Mouse (Mus musculus) midbrain, embryonic 10.5 days (tissue): Measurements from ENCODE around the gene Lipa. TPM values are rescaled to one million over a fixed set of nuclear protein-coding genes. Genes with fewer than 3 reads are reported as not detected.

ENCODE experiments used
- DNase-seq: peaks from one replicate; pipeline ENCODE4 v3.0.0-alpha.2; 2017; ENCODE audit warnings: low spot score
- H3K27ac ChIP-seq: fragments of 300-500 bp; sonication (generic); replicated peaks from 2 replicates; pipeline ENCODE4 v1.5.1; 2016; ENCODE audit warnings: mild to moderate bottlenecking
- H3K27me3 ChIP-seq: fragments of 300-500 bp; sonication (generic); 2 replicates; pipeline ENCODE4 v1.6.1; 2016; ENCODE audit warnings: low read depth, mild to moderate bottlenecking; ENCODE audit not compliant: poor library complexity, severe bottlenecking
- H3K36me3 ChIP-seq: fragments of 300-500 bp; sonication (generic); 2 replicates; pipeline ENCODE4 v1.6.1; 2016; ENCODE audit warnings: mild to moderate bottlenecking, moderate library complexity
- H3K4me1 ChIP-seq: fragments of 300-500 bp; sonication (generic); 2 replicates; pipeline ENCODE4 v1.6.1; 2016
- H3K4me3 ChIP-seq: fragments of 300-500 bp; sonication (generic); 2 replicates; pipeline ENCODE4 v1.5.1; 2016; ENCODE audit warnings: mild to moderate bottlenecking, moderate library complexity
- H3K9me3 ChIP-seq: fragments of 300-500 bp; sonication (generic); replicated peaks from 2 replicates; pipeline ENCODE4 v1.6.1; 2016; ENCODE audit warnings: mild to moderate bottlenecking
- WGBS: fragments of 180-500 bp; shearing (Covaris S2); methylation state at CpG from one replicate; pipeline ENCODE4 v1.1.7; 2016; 5-methylcytosine and 5-hydroxymethylcytosine counted together
- polyA plus RNA-seq: library from polyadenylated mRNA; unstranded; fragments of >200 nt; fragmentation: Nextera tagmentation; extraction: Ambion mirVana; gene quantifications from 2 replicates; pipeline ENCODE4 v1.2.1, GENCODE M21; 2016

Lipa gene
- polyA plus RNA-seq, 1 experiment from 2014 or later, result 18.2 TPM

DNA sequence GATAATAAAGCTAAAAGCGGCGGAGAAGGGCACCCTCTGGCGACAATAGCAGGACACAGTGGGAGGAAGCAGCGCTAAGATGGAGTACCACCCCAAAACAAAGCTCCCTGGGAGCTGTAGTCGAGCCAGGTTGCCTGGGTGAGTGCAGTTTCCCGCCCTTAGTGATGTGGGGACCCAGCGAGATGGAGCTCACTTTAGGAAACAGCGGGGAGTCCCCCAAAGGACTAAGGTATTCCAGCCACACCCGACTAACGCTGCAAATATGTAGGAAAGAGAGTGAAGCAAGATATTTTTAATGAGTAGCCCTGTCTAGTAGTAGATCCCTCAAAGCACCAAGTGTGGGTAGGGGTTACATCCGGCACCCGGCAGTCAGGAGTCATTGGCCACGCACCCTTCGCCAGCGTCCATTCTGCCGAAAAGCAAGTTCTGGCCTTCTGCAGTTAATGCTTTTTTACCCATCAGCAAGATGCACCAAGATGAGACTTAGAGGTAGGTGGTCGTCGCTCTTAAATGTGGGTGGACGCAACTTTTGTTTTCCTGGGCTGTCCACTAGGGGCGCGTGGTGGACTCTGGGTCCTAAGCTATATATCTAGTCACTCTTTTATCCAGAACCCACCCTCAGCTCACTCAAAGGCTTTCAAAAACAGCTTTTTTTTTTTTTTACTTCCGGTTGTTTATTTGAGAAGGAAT, 23.4 kb upstream of the Lipa start, which contains the start of gene Ifit2:
Ifit2 (plus strand) TSS at position 161 of the 690 bp plus-strand sequence.
- Histone ChIP-seq H3K27ac (peak within 1 kb of the TSS; percentile 75), H3K36me3 (no peaks in the 10 kb centered on the region), H3K27me3 (no peaks in the 10 kb centered on the region), H3K4me1 (peaks cover 14% of the 10 kb centered on the region), H3K9me3 (0 out of 2 replicates have a peak, but pooled peaks cover 3% of the 10 kb centered on the region), H3K4me3 (peak within 1 kb of the TSS; percentile 52)
- peak; percentile 73 for DNase-seq
- 2% methylated on average over 22 of the region's 22 CpGs for WGBS

DNA sequence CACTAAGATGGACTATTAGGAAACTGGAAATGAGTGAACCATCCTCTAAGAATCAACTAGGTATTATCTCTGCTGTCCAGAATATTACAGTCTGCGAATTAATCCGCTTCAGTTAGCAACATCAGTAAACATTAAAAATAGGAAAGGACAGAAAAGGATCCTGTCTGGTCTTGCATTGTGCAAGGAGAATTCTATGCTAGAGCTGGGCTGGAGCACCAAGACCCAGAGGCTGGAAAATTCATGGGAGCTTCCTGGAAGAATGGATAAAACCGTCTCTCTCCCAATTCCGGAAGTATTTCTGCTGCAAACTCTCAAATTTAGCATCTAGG, 22.9 kb upstream of the Lipa start:
- Histone ChIP-seq H3K4me1 (peaks cover 14% of the 10 kb centered on the region), H3K27ac (peak overlapping the region; percentile 75), H3K4me3 (peak overlapping the region; percentile 52), H3K9me3 (0 out of 2 replicates have a peak, but pooled peaks cover 3% of the 10 kb centered on the region), H3K36me3 (no peaks in the 10 kb centered on the region), H3K27me3 (no peaks in the 10 kb centered on the region)
- 35% methylated on average over 4 of the region's 4 CpGs for WGBS
- DNase-seq, result no peak

DNA sequence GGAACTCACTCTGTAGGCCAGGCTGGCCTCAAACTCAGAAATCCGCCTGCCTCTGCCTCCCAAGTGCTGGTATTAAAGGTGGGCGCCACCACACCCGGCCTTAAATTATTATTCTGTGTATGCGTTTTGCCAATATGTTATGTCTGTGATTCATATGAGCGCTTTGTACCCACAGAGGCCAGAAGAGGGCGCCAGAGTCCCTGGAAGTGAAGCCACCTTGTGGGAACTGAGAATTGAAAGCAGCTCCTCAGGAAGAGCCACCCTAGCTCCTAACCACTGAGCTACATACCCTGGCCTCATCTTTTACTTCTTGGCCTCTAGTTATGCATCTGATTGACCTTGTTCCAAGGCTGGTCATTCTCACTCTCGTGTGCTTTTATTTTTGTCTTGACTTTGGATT, 20.7 kb upstream of the Lipa start:
- DNase-seq, result peak; percentile 66
- Histone ChIP-seq H3K9me3 (no peaks in the 10 kb centered on the region), H3K4me3 (no peak overlapping the region), H3K36me3 (no peaks in the 10 kb centered on the region), H3K4me1 (peaks cover 24% of the 10 kb centered on the region), H3K27me3 (no peaks in the 10 kb centered on the region), H3K27ac (no peak overlapping the region)
- WGBS, result 28% methylated on average over 7 of the region's 7 CpGs

DNA sequence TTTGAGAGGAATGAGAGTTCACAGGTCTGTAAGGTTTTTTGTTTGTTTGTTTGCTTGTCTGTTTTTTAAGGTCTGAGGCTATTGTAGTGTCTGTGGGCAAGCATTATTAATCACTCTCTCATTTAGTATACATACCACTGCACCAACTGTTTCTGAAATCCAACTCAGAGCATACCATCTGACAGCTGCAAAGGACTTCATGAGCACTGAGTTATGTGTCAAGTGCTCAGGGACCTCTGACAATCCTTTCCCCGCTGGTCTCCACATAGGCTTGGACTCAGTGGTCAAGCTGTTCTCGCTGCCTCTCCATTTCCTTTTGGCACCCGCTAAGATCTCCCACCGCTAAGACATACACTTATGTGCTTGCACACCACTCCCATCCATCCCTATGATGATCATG, 18.9 kb upstream of the Lipa start:
- Histone ChIP-seq H3K4me3 (no peak overlapping the region), H3K27me3 (no peaks in the 10 kb centered on the region), H3K4me1 (peaks cover 18% of the 10 kb centered on the region), H3K9me3 (no peaks in the 10 kb centered on the region), H3K36me3 (no peaks in the 10 kb centered on the region), H3K27ac (no peak overlapping the region)
- WGBS, result 91% methylated on average over 4 of the region's 4 CpGs
- no peak for DNase-seq

DNA sequence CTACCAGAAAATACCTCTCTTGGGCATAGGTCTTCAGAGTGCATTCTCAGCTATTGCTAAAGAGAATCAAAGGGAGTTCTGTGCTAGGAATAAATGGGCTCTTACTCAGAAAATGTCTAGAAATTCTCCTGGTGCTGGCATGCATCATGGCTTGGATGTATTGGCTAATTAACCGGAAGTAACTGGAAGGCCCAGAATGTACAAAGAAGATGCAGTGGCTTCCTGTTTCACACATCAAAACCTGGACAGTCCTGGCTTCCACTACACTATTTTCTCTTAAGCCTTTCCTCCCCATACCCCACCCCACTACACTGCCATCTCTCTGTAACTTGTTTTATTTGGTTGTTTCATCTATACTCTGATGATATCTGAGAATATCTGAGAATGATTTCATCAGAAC, 12.1 kb upstream of the Lipa start:
- Histone ChIP-seq H3K4me1 (0 out of 2 replicates have a peak, but pooled peaks cover 2% of the 10 kb centered on the region), H3K9me3 (0 out of 2 replicates have a peak, but pooled peaks cover 4% of the 10 kb centered on the region), H3K4me3 (no peak overlapping the region), H3K36me3 (no peaks in the 10 kb centered on the region), H3K27me3 (no peaks in the 10 kb centered on the region), H3K27ac (no peak overlapping the region)
- DNase-seq, result no peak
- 76% methylated on average over 1 of the region's 1 CpGs for WGBS

DNA sequence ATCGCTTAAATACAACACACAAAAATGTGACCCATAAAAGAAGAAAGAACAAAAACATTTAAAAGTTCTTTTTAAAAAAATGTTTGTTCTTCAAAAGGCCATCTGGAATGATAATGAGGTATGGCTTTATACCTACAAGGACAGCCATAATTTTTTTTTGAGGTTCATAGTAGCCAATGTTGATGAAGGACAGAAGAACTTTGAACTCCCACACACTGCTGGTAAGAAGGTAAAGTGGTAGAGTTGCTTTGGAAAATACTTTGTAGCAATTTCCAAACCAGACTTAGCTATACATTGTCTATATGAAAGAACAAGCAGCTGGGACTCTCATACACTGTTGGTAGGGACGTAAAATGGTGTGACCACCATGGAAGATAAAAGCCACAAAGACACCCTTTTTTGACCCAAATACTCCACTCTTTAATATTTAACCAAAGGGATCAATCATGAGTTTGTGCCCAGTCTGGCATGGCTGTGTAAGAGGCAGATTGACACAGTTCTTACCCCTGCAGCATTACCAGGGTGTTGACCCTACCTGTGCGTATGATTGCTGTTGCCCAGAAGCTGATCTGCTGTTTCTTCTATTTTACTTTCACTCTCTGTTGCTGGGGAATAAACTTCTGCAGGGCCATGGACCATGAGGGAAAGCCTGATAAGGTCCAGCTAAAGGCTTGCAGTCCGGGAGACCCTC, 4.9 kb upstream of the Lipa start:
- WGBS, result 92% methylated on average over 4 of the region's 4 CpGs
- no peaks in the 10 kb centered on the region for H3K27me3 ChIP-seq
- H3K27ac ChIP-seq, result no peak overlapping the region
- no peaks in the 10 kb centered on the region for H3K36me3 ChIP-seq
- DNase-seq, result no peak
- H3K9me3 ChIP-seq, result 0 out of 2 replicates have a peak, but pooled peaks cover 4% of the 10 kb centered on the region
- no peak overlapping the region for H3K4me3 ChIP-seq
- H3K4me1 ChIP-seq, result no peaks in the 10 kb centered on the region

DNA sequence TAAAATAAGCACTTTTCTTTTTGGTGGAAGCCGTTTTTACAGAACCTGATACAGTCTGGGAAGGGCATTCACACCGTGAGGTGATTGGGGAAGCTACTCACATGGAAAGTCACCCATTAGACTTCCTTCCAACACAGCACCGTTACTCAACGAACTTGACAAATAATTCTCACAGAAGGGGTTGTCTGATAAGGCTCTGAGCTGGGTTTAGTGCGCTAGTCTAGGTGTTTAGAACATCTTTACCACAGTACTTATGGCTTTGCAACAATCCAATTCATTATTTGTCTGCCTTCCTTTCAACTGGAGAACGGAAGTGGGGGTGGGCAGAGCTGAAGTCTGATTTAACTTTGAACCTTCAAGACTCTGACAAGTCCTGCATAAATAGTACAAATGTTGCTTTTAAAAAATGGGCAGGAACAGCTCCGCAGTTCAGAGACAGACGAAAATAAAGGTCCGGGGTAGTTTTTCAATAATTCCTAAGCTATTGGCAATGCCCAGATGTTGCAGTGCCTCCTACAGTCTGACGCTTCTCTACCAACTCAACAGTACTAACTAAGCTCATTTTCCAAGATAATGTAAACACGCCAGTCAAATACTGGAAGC, 852 bp downstream of the Lipa start:
- Histone ChIP-seq H3K36me3 (no peaks in the 10 kb centered on the region), H3K27me3 (no peaks in the 10 kb centered on the region), H3K4me1 (peaks cover 13% of the 10 kb centered on the region), H3K27ac (peak overlapping the region; percentile 85), H3K9me3 (no peaks in the 10 kb centered on the region), H3K4me3 (peak overlapping the region; percentile 84)
- WGBS, result 53% methylated on average over 11 of the region's 11 CpGs
- no peak for DNase-seq

DNA sequence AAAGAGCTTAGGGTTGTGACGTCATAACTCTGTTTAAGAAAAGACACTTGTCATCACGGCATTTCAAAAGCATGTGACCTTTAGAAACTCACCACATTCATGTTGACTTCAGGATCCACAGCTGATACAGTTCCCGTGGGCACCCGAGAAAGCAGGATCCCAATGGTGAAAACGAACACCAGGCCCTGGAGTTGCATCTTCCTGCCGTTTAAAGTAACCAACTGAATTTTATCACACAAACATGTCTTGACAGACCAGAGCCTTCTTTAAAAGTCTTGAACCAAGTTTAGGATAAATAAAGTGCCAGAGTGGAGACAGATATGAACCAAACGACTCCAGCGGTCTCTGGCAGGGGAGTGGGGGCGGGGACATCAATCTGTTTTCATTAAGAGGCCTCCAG, 2.6 kb downstream of the Lipa start:
- Histone ChIP-seq H3K27ac (no peak overlapping the region), H3K4me3 (no peak overlapping the region), H3K27me3 (no peaks in the 10 kb centered on the region), H3K36me3 (no peaks in the 10 kb centered on the region), H3K9me3 (no peaks in the 10 kb centered on the region), H3K4me1 (peaks cover 13% of the 10 kb centered on the region)
- WGBS, result 80% methylated on average over 9 of the region's 9 CpGs
- DNase-seq, result no peak

DNA sequence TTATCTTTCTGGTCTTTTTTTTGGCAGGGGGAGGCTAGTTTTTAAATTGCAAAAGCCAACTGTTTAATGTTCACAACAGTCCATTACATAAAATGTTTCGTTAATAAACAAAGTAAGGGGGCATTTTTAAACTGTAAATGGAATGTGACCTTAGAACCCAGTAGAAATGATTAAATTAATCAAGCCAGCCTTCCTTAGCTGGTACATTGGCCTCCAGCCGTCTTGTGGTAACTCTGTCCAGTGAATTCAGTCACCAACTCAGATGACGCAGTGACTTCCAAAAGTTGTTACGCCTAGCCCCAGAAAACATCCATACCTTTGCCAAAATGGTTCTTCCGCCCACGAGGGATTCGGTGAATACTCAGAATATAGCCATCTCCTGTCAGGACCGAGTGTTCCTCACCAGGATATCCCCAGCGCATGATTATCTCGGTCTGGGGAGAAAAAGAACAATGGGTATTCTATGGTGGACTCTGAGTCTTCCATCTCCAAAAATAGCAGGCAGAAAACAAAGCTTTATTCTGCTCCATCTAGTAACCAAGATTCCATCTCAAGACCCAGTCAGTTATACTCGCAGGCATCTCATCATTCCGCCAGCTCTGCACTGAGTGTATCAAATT, 4.1 kb downstream of the Lipa start:
- no peaks in the 10 kb centered on the region for H3K27me3 ChIP-seq
- no peaks in the 10 kb centered on the region for H3K9me3 ChIP-seq
- H3K4me3 ChIP-seq, result no peak overlapping the region
- no peak for DNase-seq
- WGBS, result 88% methylated on average over 12 of the region's 12 CpGs
- H3K4me1 ChIP-seq, result peaks cover 13% of the 10 kb centered on the region
- H3K36me3 ChIP-seq, result peaks cover 12% of the 10 kb centered on the region; the same call in 1 of the 2 replicates
- H3K27ac ChIP-seq, result no peak overlapping the region

DNA sequence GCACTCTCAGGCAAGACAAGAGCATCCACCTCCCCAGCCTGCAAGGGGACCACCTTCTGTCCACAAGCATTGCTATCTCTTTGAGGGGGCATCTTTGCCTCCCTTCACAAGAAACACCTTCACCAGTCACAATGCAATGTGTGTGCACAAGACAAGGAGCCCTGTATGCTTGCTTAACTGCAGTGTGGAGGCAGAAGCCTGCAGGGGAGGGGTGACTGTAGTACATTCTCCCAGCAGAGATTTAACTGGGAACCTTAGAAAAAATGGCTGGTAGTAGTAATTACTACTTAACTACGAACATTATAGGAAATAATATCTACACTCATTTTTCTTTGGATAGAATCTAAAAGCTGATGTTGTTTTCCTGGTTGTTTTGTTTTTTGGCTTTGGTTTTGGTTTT, 5.3 kb downstream of the Lipa start:
- Histone ChIP-seq H3K4me3 (no peak overlapping the region), H3K4me1 (peaks cover 11% of the 10 kb centered on the region), H3K36me3 (peaks cover 13% of the 10 kb centered on the region; the same call in 1 of the 2 replicates), H3K9me3 (no peaks in the 10 kb centered on the region), H3K27ac (no peak overlapping the region), H3K27me3 (no peaks in the 10 kb centered on the region)
- DNase-seq, result no peak
- WGBS, result 84% methylated on average over 1 of the region's 1 CpGs

DNA sequence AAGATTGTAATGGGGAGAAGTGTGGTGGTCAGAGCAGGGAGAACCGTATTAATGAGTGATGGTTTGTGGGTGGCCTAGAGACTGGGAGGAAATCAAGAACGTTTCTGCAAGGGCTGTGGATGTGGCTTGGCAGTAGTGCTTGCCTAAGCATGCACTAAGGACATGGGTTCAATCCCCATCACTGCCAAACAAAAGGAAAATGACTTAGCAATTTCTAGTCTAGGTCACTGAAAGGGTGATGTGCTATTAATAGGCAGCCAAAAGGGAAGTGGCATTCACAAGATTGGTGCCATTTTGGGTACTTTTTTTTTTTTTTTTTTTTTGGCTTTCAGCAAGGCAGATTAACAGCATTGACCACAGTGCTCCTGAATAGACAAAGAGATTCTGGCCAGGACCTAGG, 5.9 kb downstream of the Lipa start:
- Histone ChIP-seq H3K27me3 (no peaks in the 10 kb centered on the region), H3K9me3 (no peaks in the 10 kb centered on the region), H3K36me3 (peaks cover 13% of the 10 kb centered on the region; the same call in 1 of the 2 replicates), H3K27ac (no peak overlapping the region), H3K4me1 (peaks cover 5% of the 10 kb centered on the region), H3K4me3 (no peak overlapping the region)
- DNase-seq, result no peak
- WGBS, result 83% methylated on average over 2 of the region's 2 CpGs

DNA sequence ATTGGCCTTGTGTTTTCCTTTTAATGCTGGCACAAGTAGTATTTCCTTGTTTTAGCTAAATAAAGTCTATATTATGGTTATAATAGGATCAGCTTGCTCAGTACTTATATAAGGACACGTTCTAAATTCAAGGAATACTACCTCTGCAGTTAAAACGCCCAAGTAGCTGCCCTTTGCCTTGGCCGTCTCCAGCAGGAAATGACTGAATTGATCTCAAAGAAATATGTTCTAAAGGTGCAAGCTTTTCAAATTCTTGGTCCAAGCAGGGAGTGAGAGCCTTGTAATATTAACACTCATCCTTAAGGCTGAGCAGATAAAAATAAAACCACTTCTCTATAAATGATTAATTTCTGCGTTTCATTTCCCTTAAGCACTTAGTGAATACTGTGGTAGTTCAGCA, 7.2 kb downstream of the Lipa start:
- WGBS, result 89% methylated on average over 4 of the region's 4 CpGs
- Histone ChIP-seq H3K9me3 (no peaks in the 10 kb centered on the region), H3K27ac (no peak overlapping the region), H3K27me3 (no peaks in the 10 kb centered on the region), H3K36me3 (peaks cover 13% of the 10 kb centered on the region; the same call in 1 of the 2 replicates), H3K4me1 (no peaks in the 10 kb centered on the region), H3K4me3 (no peak overlapping the region)
- DNase-seq, result no peak
